Mouse (Mus musculus) right cerebral cortex, postnatal 25 days (tissue): Measurements from ENCODE around the gene Psmc1.

Experiments used
- DNase-seq: peaks from one replicate; pipeline ENCODE4 v3.0.0; 2022

The Psmc1 gene

DNA sequence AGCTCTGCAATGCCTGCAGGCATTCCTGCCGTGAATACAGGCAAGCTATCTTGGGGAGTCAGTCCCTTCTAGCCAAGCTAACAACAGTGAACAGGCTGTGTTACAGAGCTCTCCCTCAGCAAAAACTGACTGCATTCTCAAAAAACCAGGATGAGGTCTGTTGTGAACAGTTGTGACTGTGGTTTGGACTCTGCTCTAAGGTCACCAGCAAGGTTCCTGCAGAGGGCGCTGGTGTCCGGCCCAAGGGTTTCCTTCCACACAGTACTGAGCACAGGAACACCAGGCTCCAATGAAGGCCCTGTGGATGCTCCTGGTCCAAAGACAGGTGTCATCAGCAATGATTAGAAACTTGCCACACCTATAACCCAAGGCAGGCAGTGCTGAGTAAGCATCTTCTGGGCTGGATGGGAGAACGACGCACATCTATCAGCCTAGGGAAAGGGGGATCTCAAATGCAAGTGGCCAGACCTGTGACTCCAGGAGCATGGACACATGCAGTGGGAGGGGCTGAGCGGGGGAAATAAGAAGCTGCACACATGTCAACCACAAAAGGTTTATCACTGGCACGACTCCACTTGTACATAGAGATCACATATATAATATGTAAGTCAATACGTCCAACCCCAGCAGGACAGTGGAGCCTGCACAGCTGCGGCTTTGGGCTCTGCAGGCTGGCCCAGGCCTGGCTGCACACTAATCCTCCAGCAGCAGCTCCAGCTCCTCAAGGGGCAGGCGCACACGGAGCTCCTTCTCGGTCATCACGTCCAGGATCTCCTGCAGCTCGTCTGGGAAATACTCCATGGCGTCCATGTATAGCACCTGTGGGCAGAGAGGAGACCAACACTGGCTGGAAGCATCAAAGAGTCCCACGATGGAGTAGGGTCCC, 15.2 kb downstream of the Psmc1 start:
- DNase-seq = no peak

DNA sequence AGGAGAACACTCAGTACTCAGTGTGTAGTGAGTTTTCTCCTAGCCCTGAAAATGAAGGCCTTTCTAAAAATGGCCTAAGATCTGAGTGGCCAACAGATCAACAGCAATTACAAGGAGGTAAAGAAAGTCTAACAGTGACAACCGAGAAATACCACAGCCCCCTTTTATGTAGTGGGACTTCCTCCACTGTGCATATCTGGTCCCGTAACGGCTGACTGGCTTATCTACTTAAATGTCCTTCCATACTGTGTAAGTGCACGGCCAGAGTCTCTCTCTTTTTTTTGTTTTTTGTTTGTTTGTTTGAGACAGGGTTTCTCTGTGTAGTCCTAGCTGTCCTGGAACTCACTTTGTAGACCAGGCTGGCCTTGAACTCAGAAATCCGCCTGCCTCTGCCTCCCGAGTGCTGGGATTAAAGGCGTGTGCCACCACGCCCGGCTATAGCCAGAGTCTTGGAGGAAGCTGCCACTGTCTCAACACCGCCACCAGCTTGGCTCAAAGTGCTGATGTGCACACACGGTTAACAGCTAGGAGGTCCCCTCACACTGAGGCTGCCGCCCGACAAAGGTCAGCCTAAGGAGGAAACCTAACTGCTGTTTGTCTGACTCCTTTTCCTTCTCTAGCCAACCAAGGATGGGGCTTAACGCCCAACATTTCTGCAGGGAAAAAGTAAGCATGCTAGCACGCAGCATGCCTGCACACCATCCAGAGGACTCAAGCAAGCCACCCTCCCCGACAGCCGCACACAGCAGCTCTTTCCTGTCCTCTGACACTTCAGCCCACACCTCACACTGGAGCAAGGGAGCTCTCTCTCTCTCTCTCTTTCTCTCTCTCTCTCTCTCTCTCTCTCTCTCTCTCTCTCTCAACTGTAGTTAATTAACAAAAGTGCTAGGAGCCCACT, 17.3 kb downstream of the Psmc1 start:
- DNase-seq = no peak

DNA sequence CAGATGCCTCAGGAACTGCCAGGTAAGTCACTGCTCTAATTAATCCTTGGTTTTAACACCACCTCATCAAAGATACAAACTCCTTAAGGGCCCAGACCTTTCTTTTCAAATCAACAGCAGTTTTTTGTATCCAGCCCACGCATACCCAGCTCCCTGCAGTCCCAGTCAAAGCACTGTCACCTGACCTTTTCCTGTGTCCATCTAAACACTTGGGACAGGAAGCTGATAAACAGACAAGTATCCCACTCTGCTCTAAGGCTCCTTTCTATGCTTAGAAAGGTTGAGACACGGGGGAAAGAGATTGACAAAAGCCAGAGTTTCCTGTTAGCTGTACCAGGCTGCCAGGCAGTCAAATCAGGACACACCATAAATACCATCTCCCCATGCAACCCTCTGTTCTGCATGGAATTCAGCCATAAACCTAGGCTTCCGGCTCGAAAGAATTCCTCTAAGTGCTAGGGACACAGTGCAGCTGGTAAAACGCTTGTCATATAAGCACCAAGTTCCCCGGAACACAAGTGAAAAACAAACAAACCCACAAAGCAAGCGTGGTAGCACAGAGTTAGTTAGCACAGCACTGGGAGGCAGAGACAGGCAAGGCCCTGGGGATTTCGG, 18.0 kb downstream of the Psmc1 start:
- no peak for DNase-seq

DNA sequence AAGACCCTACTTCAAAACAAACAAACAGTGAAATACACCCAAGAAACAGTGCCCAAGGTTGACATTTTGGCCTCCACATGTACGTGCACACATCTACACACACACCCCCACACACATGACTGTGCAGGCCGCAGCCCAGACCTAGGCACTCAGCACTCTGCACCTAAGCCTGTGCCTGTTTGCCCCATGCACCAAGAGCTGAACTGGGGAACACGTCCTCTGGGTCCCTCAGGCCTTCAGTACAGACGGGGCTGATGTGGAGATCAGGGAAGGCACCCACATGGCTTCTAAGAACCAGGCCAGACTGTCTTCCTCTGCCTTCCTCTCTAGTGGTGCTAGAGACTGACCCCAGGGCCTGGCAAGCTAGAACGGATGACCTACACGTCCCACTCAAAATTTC, 18.6 kb downstream of the Psmc1 start:
- no peak for DNase-seq

DNA sequence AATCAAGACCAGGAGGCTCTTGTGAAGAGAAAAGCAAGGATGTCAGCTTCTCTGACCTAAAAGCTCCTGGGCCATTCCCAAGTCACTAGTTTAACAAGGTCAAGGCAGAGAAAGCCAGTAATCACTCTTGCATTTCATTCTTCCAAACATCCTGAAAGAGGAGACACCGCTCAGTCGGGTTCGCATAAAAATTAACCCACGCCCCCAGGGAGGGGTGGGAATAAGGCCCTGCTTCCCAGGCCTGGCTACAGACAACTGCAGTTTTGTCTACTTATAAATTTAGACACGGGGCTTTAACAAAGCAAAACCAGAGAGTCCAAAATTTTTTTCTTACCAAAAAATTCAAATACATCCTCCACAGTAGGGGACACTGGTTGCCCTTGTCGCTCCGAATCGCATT, 19.0 kb downstream of the Psmc1 start:
- DNase-seq = no peak

DNA sequence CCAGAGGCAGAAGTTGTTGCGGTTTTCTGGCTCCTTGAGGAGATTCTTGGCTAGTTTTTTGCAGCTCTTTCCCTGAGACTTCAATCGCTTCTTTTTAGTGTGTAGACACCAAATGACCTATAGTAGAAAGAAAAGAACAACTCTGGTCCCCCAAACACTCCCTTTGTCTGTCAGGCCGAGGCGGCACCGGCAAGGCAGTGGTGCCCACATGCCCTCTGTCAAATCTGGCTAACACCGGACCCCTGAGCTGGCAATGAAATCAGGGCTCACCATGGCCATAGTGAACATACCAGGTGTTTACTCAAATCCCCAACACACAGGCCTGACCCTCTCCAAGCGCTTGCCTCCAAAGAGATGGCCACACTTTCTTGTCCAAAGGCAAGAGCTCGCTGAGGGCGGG, 21.2 kb downstream of the Psmc1 start:
- DNase-seq = no peak

DNA sequence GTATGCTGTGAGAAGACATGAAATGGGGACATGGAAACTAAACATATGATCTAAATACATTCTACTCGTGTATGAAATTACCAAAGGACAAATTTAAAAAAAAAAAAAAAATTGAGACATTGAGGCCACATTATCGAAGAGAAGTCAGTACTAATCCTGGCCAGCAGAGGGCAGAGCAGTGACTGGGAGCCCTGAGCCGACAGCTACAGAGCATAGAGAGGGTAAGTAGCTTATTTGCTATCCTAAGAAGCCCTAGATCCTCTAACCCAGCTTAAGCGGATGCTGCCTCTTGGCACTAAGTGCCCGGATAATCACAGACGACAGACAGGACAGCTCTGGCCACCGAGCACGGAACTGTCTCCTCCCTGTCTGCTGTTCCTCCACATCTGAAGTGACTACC, 21.7 kb downstream of the Psmc1 start:
- peak; percentile 62 for DNase-seq

DNA sequence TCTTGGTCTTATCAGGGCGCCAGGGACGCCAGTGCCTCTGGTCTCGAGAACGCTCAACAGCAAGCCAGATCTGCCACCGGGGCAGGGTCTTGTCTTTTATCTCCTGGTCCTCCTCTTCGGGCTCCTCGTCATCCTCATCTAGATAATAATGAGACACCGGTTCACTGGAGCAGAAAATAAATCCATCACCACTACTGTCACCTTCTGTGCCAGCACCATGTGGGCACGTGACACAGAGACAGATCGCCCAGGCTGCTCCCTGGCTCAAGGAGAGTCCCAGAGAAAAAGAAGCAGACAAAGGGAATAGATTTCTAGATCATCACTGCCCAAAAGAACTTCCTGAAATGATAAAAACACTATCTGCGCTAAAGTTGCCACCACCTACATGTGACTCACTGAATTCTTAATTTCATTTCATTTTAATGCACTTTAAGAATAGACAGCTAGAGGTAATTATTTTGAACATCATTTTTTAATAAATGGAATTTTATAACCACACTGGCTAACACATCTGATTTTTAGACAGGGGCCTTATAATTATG, 24.5 kb downstream of the Psmc1 start:
- no peak for DNase-seq

DNA sequence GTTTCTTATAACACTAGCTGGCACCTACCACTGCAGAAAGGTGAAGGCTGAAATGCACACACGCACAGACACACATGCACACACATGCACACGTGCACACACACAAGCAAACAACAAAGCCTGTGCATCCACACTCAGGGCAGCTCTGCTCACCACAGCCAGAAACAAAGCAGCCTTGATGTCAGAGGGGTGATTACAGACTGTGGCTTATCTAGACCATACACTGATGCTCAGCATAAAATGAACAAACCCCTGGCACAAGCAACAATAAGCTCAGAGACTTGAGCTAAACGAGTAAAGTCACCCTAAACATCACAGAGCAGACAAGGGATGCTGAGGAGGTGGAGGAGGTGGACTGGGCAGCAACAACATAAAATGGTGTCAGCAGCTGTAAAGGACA, 25.2 kb downstream of the Psmc1 start:
- DNase-seq = no peak

DNA sequence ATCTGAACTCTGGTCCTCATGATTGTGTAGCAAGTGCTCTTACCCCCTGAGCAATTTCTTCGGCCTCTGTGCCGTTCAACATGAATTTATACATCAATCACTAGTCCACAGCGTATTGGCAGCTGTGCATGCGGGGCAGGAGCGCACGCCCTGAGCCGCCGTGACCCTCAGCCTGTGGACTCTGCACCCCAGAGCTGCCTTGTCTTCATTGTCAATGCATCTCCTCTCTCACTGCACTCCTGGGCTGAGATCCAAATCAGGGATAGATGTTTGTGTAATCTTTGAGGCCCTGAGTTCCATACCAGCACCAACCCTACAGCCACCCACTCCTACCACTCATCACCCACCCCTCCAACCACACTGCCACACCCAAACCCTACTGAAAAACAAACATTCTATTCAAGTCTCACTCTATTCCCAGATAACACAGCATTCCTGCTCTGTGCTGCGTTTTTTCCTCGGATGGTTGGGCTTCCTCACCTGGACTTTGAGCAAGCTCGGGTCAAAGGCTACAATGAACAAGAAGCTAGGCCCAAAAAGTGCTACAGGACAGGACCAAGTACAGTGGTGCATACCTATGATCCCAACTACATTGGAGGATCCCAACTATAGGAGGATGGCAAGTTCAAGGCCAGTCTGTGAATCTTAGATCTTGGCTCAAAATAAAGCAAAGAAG, 33.0 kb downstream of the Psmc1 start:
- no peak for DNase-seq

DNA sequence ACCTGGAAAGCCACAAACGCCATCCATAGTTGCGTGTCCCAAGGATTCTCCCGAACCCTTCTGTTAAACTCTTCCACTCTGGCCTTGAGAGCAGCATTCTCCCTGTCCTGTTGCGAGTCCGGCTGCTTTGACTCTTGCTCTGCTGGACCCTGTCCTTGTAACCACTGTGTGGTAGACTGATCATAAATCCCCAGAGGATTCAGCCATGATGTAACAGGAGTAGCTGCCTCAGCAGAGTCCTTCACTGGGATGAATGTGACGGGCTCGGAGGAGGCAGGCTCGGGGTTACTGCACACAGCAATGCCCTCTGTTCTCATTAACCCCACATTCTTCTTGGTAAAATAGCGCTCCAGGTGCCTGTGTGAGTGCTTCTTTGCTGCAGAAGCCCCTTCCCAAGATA, 33.8 kb downstream of the Psmc1 start:
- DNase-seq = no peak

DNA sequence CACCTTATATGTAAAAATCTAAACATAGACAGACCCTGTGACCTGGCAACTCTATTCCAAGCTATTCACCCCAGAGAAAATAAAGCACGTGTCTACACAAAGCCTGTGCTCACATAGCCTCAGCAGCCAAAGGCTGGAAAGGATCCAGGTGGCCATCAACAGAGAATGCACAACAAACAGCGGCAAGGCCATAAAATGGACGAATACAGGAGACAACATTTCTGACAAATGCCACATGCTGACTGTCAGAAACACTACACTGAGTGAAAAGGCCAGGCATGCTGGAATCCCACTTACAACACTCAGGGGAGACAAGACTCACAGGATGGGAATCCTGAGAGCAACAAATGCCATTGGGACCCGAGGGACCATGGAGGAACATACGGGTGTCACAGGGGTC, 34.3 kb downstream of the Psmc1 start:
- DNase-seq = no peak

DNA sequence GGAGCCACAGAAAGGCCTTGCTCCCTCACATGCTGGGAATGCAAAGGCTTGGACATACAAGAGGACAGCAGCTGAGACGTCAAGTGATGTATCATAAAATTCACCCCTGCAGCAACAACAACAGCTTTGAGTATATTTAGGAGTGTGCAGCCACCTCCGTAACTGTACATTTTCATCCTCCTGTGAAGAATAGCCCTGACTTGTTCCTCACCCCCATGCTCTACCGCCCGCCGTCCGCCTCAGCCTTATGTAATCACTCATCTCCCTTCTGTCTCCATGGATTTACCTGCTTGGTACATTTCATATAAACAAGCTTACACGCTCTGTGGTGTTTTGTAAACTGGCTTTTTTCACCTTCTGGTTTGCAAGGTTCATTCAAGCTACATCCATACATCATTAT, 42.5 kb downstream of the Psmc1 start:
- DNase-seq = no peak

DNA sequence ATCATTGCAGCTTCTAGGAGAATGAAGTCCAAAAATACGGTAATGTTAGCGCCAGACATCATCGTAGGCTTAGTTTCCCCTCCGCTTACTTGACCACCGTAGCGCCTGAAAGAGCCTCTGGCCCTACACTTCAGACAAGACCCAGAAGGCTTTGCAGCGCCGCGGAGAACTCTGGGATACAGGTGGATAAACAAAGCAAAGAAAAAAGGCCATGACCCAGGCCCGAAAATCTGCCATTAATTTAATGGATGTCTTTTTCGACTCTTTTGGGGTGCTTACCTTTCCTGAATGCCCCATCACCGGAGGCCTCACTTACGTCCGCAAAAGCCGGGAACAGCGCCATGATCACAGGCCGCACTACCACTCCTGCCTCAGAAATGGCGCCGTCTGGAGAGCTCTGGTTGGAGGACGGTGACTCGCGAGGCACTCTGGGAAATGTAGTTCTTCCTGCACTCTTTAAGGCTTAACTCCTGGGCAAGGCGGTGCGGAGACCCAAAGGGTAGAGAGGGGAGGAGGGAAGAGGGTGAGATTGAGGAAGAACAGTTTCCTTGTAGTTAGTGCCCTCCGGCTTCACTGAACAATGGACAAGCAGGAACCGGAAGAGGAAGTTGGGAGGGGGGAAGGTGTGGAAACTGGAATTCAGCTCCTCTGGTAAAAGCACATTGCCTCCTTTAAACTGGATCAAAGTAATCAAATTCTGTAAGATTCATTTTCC, 49.5 kb downstream of the Psmc1 start, which contains the start of gene Nrde2:
TSS of gene Nrde2 (minus strand) at position 393 of the 715 bp plus-strand sequence.
- DNase-seq = peak; percentile 93

DNA sequence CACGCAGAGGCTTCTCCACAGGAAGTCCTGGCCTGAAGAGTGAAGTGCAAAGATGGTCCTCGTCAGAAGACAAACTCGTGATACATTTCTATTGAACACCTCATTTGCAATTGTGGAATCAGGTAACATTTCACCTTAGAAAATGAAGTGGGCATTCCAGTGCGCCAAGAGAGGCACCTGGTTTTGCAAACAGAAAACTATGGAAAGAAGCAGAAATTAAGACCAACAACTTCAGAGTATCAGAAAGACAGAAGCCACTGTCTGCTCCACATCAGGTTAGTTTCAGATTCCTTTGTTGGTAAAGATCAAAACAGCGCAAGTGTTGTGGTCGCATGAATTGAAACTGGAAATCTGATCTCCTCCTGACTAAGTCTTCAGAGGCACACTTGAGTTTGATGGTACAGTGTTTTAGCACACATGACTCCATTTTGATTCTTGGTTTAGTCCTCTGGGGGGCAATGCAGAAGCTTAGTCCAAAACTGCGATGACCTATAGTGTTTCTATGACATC, 55.1 kb downstream of the Psmc1 start:
- no peak for DNase-seq

DNA sequence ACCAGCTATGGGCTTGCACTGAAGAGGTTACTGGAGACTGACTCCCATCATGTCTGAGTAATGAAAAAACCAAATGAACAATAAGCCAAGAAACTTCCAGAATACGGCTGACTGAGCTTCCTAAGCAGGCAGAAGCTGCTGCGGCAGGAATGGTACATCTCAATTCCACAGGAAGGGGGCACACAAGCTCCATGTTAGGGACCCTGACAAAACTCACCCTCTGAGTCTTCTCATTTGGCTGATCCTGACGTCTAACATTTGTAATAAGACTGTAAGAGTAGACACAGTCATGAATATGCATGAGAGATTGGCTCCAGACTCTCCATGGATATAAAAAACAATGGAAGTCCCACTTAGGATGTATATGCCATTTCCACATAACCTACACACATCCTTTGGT, 56.2 kb downstream of the Psmc1 start:
- DNase-seq = peak; percentile 67

DNA sequence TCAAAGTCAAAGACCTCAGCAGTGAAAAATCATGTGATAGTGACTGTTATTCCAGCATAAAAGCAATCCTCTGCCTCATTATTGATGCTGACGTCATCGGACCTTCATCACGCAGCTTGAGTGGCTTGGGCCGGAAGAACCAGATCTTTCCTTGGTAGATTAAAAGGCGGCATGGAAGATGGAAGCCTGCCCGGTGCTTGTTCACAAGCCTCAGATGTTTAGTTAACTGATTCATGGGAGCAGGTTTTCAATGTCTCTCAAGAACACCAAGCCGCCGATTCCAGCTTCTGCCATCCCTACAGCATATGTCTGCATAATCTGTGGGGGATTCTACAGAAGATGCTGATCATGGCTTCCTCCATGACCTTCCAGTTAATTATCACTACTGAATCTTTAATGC, 57.0 kb downstream of the Psmc1 start:
- DNase-seq = no peak

DNA sequence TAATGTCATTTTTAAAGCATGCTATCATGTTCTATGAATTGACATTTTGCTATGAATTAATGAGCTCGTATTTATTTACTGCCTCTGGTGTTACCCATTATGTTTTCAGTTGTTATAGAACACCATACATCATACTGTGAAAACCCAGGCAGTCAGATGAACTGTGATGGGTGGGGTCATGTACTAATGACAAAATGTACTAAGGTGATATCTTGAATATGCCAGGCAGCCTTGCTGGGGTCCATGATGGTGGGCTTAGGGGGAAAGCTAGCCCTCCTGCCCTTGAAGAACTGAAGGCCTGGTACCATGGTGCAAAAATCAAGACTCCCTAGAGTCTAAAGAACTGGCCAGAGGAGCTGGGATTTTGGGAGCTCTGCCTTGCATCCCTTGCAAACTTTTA, 57.5 kb downstream of the Psmc1 start:
- no peak for DNase-seq

DNA sequence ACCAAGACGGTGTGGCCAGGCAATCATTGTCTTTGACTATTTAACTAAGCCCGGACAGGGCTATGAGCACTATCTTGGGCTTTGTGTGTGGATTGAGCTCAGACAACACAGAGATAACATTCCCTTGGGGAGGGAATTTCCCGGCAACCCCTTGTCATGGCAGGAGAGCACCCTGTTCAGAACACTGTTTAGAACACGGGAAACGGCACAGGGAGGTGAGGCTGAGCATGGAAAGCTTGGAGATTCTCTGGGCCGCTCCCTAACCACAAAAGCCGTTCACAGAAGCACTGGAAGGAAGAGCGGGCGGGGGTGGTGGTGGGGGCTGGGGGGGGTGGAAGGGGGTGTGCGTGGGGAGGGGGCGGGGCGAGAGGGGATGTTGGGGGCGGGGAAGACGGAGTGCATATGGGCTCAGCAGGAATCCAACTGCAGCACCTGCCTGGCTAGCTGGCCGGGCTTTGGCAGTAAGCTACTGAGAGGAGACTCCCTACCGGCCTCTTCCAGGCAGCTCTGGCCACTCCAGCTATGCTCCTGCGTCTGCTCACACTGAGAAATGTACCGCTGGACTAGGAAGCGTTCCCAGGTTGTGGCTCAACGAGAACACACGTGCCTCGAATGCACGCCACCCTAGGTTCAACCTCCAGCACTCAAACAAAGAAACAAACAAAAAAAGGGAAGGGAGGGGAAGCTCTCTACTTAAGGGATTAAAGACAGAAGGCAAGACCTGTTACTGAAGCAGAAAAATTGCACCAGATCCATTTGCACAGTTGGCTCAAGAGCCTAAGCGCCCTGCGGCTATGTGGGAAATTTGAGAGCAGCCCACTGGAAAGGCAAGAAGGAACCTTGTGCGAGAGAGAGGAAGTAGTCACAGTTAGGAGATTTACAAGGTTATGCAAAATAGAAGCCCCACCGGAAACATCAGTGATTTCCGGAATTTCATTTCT, 58.2 kb downstream of the Psmc1 start:
- DNase-seq = peak; percentile 8

DNA sequence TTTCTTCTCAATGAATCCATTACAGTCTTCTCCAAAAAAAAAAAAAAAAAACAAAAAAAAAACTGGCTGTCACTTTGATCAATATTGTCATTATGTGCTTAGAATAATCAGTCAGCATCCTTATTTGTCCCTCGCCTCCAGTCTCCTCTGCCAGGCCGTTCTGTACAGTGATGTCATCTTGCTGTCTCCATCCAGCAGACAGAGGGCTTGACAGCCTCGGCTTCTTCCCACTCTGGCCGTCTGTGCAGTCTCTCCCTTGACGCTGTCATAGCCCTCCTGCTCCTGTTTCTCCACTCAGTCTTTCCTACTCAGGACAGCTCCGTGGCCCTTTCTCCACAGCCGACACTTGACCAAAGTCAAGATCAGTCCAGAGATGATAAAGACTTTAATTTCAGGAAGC, 62.5 kb downstream of the Psmc1 start:
- no peak for DNase-seq
